Mouse (Mus musculus): ENCODE results near the gene Sdha.

Sdha gene

GRCm38 (mm10) chr13:74296376-74296775, 53.7 kb downstream of the Sdha start:
- Histone ChIP-seq H3K4me1 (replicated peaks; ENCODE audit: low read depth, low read length) (peaks cover 16% of the 10 kb centered on the region), H3K9me3 (ENCODE audit: low read length) (no peaks in the 10 kb centered on the region), H3K27me3 (ENCODE audit: insufficient read depth, low read length) (peaks cover 27% of the 10 kb centered on the region), H3K36me3 (ENCODE audit: insufficient read depth, low read length) (no peaks in the 10 kb centered on the region), H3K4me3 (replicated peaks; ENCODE audit: low read length) (no peak overlapping the region)
- TF ChIP-seq NANOG (IDR thresholded peaks at IDR 0.05; ENCODE audit: borderline replicate concordance, low read length) = no peak
- no peak for TF ChIP-seq POU5F1 (IDR thresholded peaks at IDR 0.05; ENCODE audit: borderline replicate concordance, low read length)
- TF ChIP-seq CTCF (conservative IDR thresholded peaks at IDR 0.05; ENCODE audit: low read length) = no peak

- no peaks in the 10 kb centered on the region for H3K36me3 ChIP-seq (ENCODE audit: insufficient read depth, low read length)
- peaks cover 44% of the 10 kb centered on the region for H3K27me3 ChIP-seq (ENCODE audit: insufficient read depth, low read length)
- TF ChIP-seq POU5F1 (IDR thresholded peaks at IDR 0.05; ENCODE audit: borderline replicate concordance, low read length) = no peak
- no peak for TF ChIP-seq NANOG (IDR thresholded peaks at IDR 0.05; ENCODE audit: borderline replicate concordance, low read length)
- no peak for TF ChIP-seq CTCF (conservative IDR thresholded peaks at IDR 0.05; ENCODE audit: low read length)
- no peaks in the 10 kb centered on the region for H3K9me3 ChIP-seq (ENCODE audit: low read length)
- peaks cover 15% of the 10 kb centered on the region for H3K4me1 ChIP-seq (replicated peaks; ENCODE audit: low read depth, low read length)
- peak within 1 kb of the TSS; percentile 64 for H3K4me3 ChIP-seq (replicated peaks; ENCODE audit: low read length)
Observed at GRCm38 (mm10) chr13:74292167-74292566, 57.9 kb downstream of the Sdha start, which contains the start of gene Ahrr. Ahrr (minus strand) TSS chr13:74292331.

GRCm38 (mm10) chr13:74289646-74290045, 60.4 kb downstream of the Sdha start:
- Histone ChIP-seq H3K36me3 (ENCODE audit: insufficient read depth, low read length) (no peaks in the 10 kb centered on the region), H3K4me1 (replicated peaks; ENCODE audit: low read depth, low read length) (peaks cover 15% of the 10 kb centered on the region)
- TF ChIP-seq NANOG (IDR thresholded peaks at IDR 0.05; ENCODE audit: borderline replicate concordance, low read length) (no peak), CTCF (conservative IDR thresholded peaks at IDR 0.05; ENCODE audit: low read length) (no peak), POU5F1 (IDR thresholded peaks at IDR 0.05; ENCODE audit: borderline replicate concordance, low read length) (no peak)

GRCm38 (mm10) chr13:74282299-74282698, 67.8 kb downstream of the Sdha start:
- no peaks in the 10 kb centered on the region for H3K27me3 ChIP-seq (ENCODE audit: insufficient read depth, low read length)
- H3K36me3 ChIP-seq (ENCODE audit: insufficient read depth, low read length) = no peaks in the 10 kb centered on the region
- no peak overlapping the region for H3K4me3 ChIP-seq (replicated peaks; ENCODE audit: low read length)
- H3K4me1 ChIP-seq (replicated peaks; ENCODE audit: low read depth, low read length) = no peaks in the 10 kb centered on the region
- no peak for TF ChIP-seq NANOG (IDR thresholded peaks at IDR 0.05; ENCODE audit: borderline replicate concordance, low read length)
- no peak for TF ChIP-seq POU5F1 (IDR thresholded peaks at IDR 0.05; ENCODE audit: borderline replicate concordance, low read length)
- TF ChIP-seq CTCF (conservative IDR thresholded peaks at IDR 0.05; ENCODE audit: low read length) = no peak
- no peaks in the 10 kb centered on the region for H3K9me3 ChIP-seq (ENCODE audit: low read length)

More at GRCm38 (mm10) chr13:74289646-74290045, 60.4 kb downstream of the Sdha start:
- no peaks in the 10 kb centered on the region for H3K9me3 ChIP-seq (ENCODE audit: low read length)
- H3K27me3 ChIP-seq (ENCODE audit: insufficient read depth, low read length) = peaks cover 42% of the 10 kb centered on the region
- H3K4me3 ChIP-seq (replicated peaks; ENCODE audit: low read length) = no peak overlapping the region

- Histone ChIP-seq H3K4me1 (replicated peaks; ENCODE audit: low read depth, low read length) (no peaks in the 10 kb centered on the region), H3K4me3 (replicated peaks; ENCODE audit: low read length) (no peak overlapping the region), H3K9me3 (ENCODE audit: low read length) (no peaks in the 10 kb centered on the region), H3K36me3 (ENCODE audit: insufficient read depth, low read length) (no peaks in the 10 kb centered on the region), H3K27me3 (ENCODE audit: insufficient read depth, low read length) (no peaks in the 10 kb centered on the region)
- TF ChIP-seq CTCF (conservative IDR thresholded peaks at IDR 0.05; ENCODE audit: low read length) (no peak), POU5F1 (IDR thresholded peaks at IDR 0.05; ENCODE audit: borderline replicate concordance, low read length) (no peak), NANOG (IDR thresholded peaks at IDR 0.05; ENCODE audit: borderline replicate concordance, low read length) (no peak)
Observed at GRCm38 (mm10) chr13:74275726-74276125, 74.4 kb downstream of the Sdha start.

Measured in E14TG2a.4 (cell line).